Mouse (Mus musculus): ENCODE data around the gene Rce1.

DNA sequence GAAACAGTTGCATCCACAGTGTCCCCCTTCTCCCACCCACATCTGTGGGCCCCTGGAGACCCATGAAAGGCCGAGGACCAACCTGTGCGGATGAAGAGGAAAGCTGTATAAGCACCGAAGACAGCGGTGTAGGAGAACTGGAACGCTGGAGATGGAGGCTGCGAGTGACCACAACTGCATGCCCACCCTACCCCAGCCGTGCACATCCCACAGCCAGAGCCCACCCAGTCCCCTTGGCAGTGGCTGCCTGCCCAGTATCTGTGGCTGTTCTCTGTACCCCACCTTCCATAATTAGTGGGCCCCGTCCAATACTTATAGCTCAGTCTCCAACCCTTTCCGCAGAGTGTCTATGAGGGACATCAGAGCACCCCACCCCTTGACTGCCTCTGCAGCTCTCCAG, 2.0 kb downstream of the Rce1 start:
- TF ChIP-seq CTCF (IDR thresholded peaks at IDR 0.05; ENCODE audit: low read depth), result no peak
- TF ChIP-seq EP300 (IDR thresholded peaks at IDR 0.05; ENCODE audit: low read depth), result no peak
